Mouse (Mus musculus): ENCODE measurements around the gene Arpc1a. TPM values are rescaled to one million over a fixed set of nuclear protein-coding genes. Genes with fewer than 3 reads are reported as not detected.

Gene Arpc1a
- polyA plus RNA-seq, 1 experiment from 2014 or later = 127 TPM

DNA sequence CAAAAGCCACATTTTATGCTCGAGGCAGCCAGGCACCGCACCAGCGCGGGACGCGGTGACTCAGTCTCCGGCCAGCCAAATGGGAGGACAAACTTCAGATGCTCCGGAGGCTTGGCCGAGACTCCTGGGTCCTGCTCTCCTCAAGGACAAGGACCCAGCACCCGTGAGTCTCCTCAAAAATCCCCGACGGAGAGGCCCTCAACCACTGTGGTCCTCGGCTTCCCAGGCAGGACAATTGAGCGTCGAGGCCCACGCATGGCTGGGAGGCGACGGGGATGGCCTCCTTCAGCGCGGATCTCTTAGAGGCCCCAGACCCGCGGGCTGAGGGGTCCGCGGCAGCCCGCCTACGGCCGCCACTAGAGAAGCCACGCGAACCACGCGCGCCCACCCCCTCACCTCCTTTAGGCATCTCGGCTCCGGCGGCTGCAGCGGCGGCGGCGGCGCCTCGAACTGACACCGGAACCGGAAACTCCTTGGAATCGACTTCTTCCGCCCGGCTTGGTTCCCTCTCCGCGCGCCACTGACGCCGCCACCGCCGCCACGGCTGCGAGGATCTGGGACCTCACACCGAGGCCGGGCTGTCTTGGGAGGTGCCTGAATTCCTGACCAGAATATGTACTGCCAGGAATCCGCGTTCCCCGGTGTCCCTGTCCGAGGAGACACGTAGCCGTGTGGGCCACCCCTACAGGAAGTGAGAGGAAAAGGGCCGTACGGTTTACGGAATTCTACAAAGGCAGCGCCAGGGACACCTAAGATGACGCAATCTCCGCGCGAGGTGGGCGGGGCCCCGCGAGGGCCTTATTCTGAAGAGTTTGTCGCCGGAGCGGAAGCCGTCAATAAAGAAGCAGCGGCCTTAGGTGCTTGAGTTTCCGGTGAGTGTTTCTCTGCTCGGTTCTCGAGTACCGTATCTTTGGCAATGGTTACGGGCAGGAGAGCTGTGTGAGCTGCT, 56.2 kb downstream of the Arpc1a start, which contains the start of the genes Pdap1 and Bud31:
TSS of gene Pdap1 (minus strand) at position 668 of the 949 bp plus-strand sequence.
TSS of gene Bud31 (plus strand) at position 792 of the 949 bp plus-strand sequence.
- Histone ChIP-seq H3K4me3 (ENCODE audit: low read depth, low read length) (peak within 1 kb of the TSS; percentile 92), H3K4me1 (ENCODE audit: insufficient read depth, low read depth, low read length) (peaks cover 8% of the 10 kb centered on the region; the same call in 1 of the 2 replicates), H3K4me2 (replicated peaks; ENCODE audit: low read depth, low read length) (peak within 1 kb of the TSS; percentile 86), H3K27ac (ENCODE audit: low read length) (peak within 1 kb of the TSS; percentile 94), H3K27me3 (replicated peaks; ENCODE audit: insufficient read depth, low read length) (no peaks in the 10 kb centered on the region), H3K9ac (replicated peaks; ENCODE audit: low read depth) (peak within 1 kb of the TSS; percentile 85), H3K36me3 (ENCODE audit: insufficient read depth, low read length) (peaks cover 24% of the 10 kb centered on the region; the same call in 1 of the 2 replicates), H3K9me3 (ENCODE audit: low read length) (no peaks in the 10 kb centered on the region)
- TF ChIP-seq EP300 (IDR thresholded peaks at IDR 0.05) (peak; percentile 88), CTCF (IDR thresholded peaks at IDR 0.05) (no peak)
- 1% methylated on average over 81 of the region's 84 CpGs for WGBS
- DNase-seq (ENCODE audit: low spot score) (peak; percentile 97), ATAC-seq (peak; percentile 96)

DNA sequence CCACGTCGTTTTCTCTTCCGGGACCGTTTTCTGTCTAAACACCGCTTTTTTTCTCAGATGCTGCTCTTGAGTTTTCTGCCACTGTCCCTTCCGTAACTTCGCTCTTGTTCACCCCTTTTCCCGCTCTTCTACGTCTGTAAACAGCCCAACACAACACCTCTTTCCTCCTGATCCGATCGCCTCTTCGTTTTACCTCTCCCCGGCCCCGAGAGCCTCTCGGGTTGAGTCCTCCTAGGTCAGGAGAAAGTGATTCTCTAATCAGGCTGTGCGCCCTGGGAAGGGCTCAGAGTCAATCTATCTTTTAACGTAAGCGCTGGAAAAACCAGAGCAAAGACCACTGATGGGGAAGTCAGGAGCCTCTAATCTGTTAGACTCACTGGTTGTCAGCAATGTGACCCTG, 57.0 kb downstream of the Arpc1a start:
- H3K4me1 ChIP-seq (ENCODE audit: insufficient read depth, low read depth, low read length) = peaks cover 8% of the 10 kb centered on the region; the same call in 1 of the 2 replicates
- no peaks in the 10 kb centered on the region for H3K9me3 ChIP-seq (ENCODE audit: low read length)
- no peak for TF ChIP-seq CTCF (IDR thresholded peaks at IDR 0.05)
- peak overlapping the region; percentile 92 for H3K4me3 ChIP-seq (ENCODE audit: low read depth, low read length)
- ATAC-seq (no peak), DNase-seq (ENCODE audit: low spot score) (peak; percentile 36)
- peak overlapping the region; percentile 86 for H3K4me2 ChIP-seq (replicated peaks; ENCODE audit: low read depth, low read length)
- H3K36me3 ChIP-seq (ENCODE audit: insufficient read depth, low read length) = peaks cover 19% of the 10 kb centered on the region; the same call in 1 of the 2 replicates
- no peaks in the 10 kb centered on the region for H3K27me3 ChIP-seq (replicated peaks; ENCODE audit: insufficient read depth, low read length)
- H3K9ac ChIP-seq (replicated peaks; ENCODE audit: low read depth) = peak overlapping the region; percentile 85
- H3K27ac ChIP-seq (ENCODE audit: low read length) = peak overlapping the region; percentile 94
- under 1% methylated on average over 18 of the region's 18 CpGs for WGBS

- Histone ChIP-seq H3K4me3 (ENCODE audit: low read depth, low read length) (no peak overlapping the region), H3K4me1 (ENCODE audit: insufficient read depth, low read depth, low read length) (no peaks in the 10 kb centered on the region), H3K27ac (ENCODE audit: low read length) (no peak overlapping the region), H3K36me3 (ENCODE audit: insufficient read depth, low read length) (peaks cover 67% of the 10 kb centered on the region), H3K9ac (replicated peaks; ENCODE audit: low read depth) (no peak overlapping the region), H3K9me3 (ENCODE audit: low read length) (no peaks in the 10 kb centered on the region), H3K27me3 (replicated peaks; ENCODE audit: insufficient read depth, low read length) (no peaks in the 10 kb centered on the region), H3K4me2 (replicated peaks; ENCODE audit: low read depth, low read length) (no peak overlapping the region)
- 89% methylated on average over 5 of the region's 5 CpGs for WGBS
- TF ChIP-seq EP300 (IDR thresholded peaks at IDR 0.05) (no peak), CTCF (IDR thresholded peaks at IDR 0.05) (no peak)
- no peak for DNase-seq (ENCODE audit: low spot score)
- no peak for ATAC-seq
Measured at GRCm38 (mm10) chr5:145147748-145148147, 64.1 kb downstream of the Arpc1a start.

DNA sequence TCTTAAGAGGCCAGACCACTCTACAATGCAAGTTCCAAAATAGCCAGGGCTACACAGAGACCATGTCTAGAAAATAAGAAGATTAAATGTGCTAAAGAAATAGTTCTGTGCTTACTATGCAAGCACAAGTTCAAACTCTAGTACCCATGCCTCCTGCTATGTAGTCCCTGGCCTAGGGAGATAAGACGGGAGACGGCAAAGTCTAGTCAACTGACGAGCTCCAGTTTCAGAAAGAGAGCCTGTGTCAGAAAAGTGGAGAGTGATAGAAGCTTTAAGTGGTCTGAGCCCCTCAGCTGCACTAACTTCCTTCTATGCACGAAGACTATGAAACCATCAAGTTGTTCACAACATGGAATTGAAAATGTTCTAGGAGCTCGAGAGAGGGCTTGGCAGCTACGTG, 65.7 kb downstream of the Arpc1a start:
- H3K4me3 ChIP-seq (ENCODE audit: low read depth, low read length) = no peak overlapping the region
- H3K9ac ChIP-seq (replicated peaks; ENCODE audit: low read depth) = no peak overlapping the region
- ATAC-seq (no peak), DNase-seq (ENCODE audit: low spot score) (no peak)
- TF ChIP-seq EP300 (IDR thresholded peaks at IDR 0.05) = no peak
- no peak for TF ChIP-seq CTCF (IDR thresholded peaks at IDR 0.05)
- WGBS = 84% methylated on average over 6 of the region's 6 CpGs
- H3K9me3 ChIP-seq (ENCODE audit: low read length) = no peaks in the 10 kb centered on the region
- no peaks in the 10 kb centered on the region for H3K4me1 ChIP-seq (ENCODE audit: insufficient read depth, low read depth, low read length)
- no peak overlapping the region for H3K4me2 ChIP-seq (replicated peaks; ENCODE audit: low read depth, low read length)
- H3K27ac ChIP-seq (ENCODE audit: low read length) = no peak overlapping the region
- H3K36me3 ChIP-seq (ENCODE audit: insufficient read depth, low read length) = peaks cover 68% of the 10 kb centered on the region
- no peaks in the 10 kb centered on the region for H3K27me3 ChIP-seq (replicated peaks; ENCODE audit: insufficient read depth, low read length)

DNA sequence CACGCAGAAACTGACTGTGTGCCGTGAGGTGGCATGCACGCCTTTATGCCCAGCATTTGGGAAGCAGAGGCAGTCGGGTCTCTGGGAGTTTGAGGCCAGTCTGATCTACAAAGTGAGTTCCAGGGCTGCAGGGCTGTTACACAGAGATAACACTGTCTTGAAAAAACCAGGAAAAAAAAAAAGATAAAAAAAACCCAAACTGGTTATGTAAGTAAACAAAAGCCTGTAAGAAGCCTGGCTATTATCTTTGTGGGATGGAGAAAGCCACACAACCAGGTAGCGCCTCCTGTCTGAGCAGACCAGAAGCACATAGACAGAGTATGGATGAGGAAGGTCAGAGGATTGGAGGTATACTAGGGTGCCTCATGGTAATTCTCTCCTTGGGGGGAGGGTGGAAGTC, 69.1 kb downstream of the Arpc1a start:
- Histone ChIP-seq H3K4me3 (ENCODE audit: low read depth, low read length) (no peak overlapping the region), H3K27ac (ENCODE audit: low read length) (no peak overlapping the region), H3K36me3 (ENCODE audit: insufficient read depth, low read length) (peaks cover 62% of the 10 kb centered on the region), H3K9me3 (ENCODE audit: low read length) (no peaks in the 10 kb centered on the region), H3K4me2 (replicated peaks; ENCODE audit: low read depth, low read length) (no peak overlapping the region), H3K9ac (replicated peaks; ENCODE audit: low read depth) (no peak overlapping the region), H3K27me3 (replicated peaks; ENCODE audit: insufficient read depth, low read length) (no peaks in the 10 kb centered on the region), H3K4me1 (ENCODE audit: insufficient read depth, low read depth, low read length) (no peaks in the 10 kb centered on the region)
- TF ChIP-seq EP300 (IDR thresholded peaks at IDR 0.05) (no peak), CTCF (IDR thresholded peaks at IDR 0.05) (no peak)
- DNase-seq (ENCODE audit: low spot score) = no peak
- WGBS = 90% methylated on average over 5 of the region's 5 CpGs
- ATAC-seq = no peak

Other genes starting within 250 kb of the Arpc1a start
- gene Smurf1, start 118.0 kb upstream of the Arpc1a start, polyA plus RNA-seq (2015; fragmentation: Nextera tagmentation; extraction: Ambion mirVana) = 12.5 and 13.2 TPM in 2 replicates
- gene Gm4871, start 51.1 kb upstream of the Arpc1a start, polyA plus RNA-seq (2015; fragmentation: Nextera tagmentation; extraction: Ambion mirVana) = not detected in 2 replicates
- 0.56 and 0.73 TPM in 2 replicates for gene 1700018F24Rik, start 40.8 kb upstream of the Arpc1a start, polyA plus RNA-seq (2015; fragmentation: Nextera tagmentation; extraction: Ambion mirVana)
- gene Kpna7, start 200 bp downstream of the Arpc1a start, polyA plus RNA-seq (2015; fragmentation: Nextera tagmentation; extraction: Ambion mirVana) = not detected in 2 replicates
- 451 and 467 TPM in 2 replicates for gene Arpc1b, start 30.4 kb downstream of the Arpc1a start, polyA plus RNA-seq (2015; fragmentation: Nextera tagmentation; extraction: Ambion mirVana)
- gene Pdap1, start 56.4 kb downstream of the Arpc1a start, polyA plus RNA-seq (2015; fragmentation: Nextera tagmentation; extraction: Ambion mirVana) = 47.9 and 51.1 TPM in 2 replicates
- gene Bud31, start 56.5 kb downstream of the Arpc1a start, polyA plus RNA-seq (2015; fragmentation: Nextera tagmentation; extraction: Ambion mirVana) = 152 TPM in 2 replicates
- 12.0 and 13.0 TPM in 2 replicates for gene Ptcd1, start 83.3 kb downstream of the Arpc1a start, polyA plus RNA-seq (2015; fragmentation: Nextera tagmentation; extraction: Ambion mirVana)
- 22.9 and 25.9 TPM in 2 replicates for gene Cpsf4, start 83.4 kb downstream of the Arpc1a start, polyA plus RNA-seq (2015; fragmentation: Nextera tagmentation; extraction: Ambion mirVana)
- 374 and 396 TPM in 2 replicates for gene Atp5j2, start 108.2 kb downstream of the Arpc1a start, polyA plus RNA-seq (2015; fragmentation: Nextera tagmentation; extraction: Ambion mirVana)
- 13.0 and 13.9 TPM in 2 replicates for gene Zkscan14, start 118.0 kb downstream of the Arpc1a start, polyA plus RNA-seq (2015; fragmentation: Nextera tagmentation; extraction: Ambion mirVana)
- 7.5 and 8.1 TPM in 2 replicates for gene Zkscan5, start 120.7 kb downstream of the Arpc1a start, polyA plus RNA-seq (2015; fragmentation: Nextera tagmentation; extraction: Ambion mirVana)
- 27.6 and 32.1 TPM in 2 replicates for gene Zfp655, start 147.9 kb downstream of the Arpc1a start, polyA plus RNA-seq (2015; fragmentation: Nextera tagmentation; extraction: Ambion mirVana)
- gene Zscan25, start 196.7 kb downstream of the Arpc1a start, polyA plus RNA-seq (2015; fragmentation: Nextera tagmentation; extraction: Ambion mirVana) = 0.51 and 0.54 TPM in 2 replicates

Measured in lung, postnatal 0 days (tissue).